Mouse (Mus musculus): ENCODE results near the gene Crygn.

GRCm38 (mm10) chr5:24729797-24730487 lies 27.9 kb downstream of the Crygn start:
- no peak for TF ChIP-seq CTCF (IDR thresholded peaks at IDR 0.05; ENCODE audit: extremely low read depth, insufficient read length, insufficient replicate concordance, low read depth, low read length)
- TF ChIP-seq POLR2A (IDR thresholded peaks at IDR 0.05; ENCODE audit: low read depth, low read length) = no peak

Data from small intestine, adult 2 months (tissue).